Mouse (Mus musculus) ES-Bruce4 (cell line): ENCODE measurements at regions not wholly inside any gene's neighbourhood (a gene's known extent, or its start where the extent isn't known, plus 50 kb on each side); places are given as distances from the start of the nearest gene placed in this dataset.

Source experiments
- CTCF ChIP-seq: IDR thresholded peaks from one replicate; pipeline ENCODE4 v1.8.1; 2011; ENCODE audit warnings: low read depth, low read length
- EP300 ChIP-seq: IDR thresholded peaks from 2 replicates; pipeline ENCODE4 v1.6.1; 2011; ENCODE audit warnings: low read depth, low read length; ENCODE audit not compliant: insufficient read depth
- POLR2A ChIP-seq: IDR thresholded peaks from one replicate; pipeline ENCODE4 v1.8.1; 2011; ENCODE audit warnings: low read length; ENCODE audit not compliant: insufficient read depth

DNA sequence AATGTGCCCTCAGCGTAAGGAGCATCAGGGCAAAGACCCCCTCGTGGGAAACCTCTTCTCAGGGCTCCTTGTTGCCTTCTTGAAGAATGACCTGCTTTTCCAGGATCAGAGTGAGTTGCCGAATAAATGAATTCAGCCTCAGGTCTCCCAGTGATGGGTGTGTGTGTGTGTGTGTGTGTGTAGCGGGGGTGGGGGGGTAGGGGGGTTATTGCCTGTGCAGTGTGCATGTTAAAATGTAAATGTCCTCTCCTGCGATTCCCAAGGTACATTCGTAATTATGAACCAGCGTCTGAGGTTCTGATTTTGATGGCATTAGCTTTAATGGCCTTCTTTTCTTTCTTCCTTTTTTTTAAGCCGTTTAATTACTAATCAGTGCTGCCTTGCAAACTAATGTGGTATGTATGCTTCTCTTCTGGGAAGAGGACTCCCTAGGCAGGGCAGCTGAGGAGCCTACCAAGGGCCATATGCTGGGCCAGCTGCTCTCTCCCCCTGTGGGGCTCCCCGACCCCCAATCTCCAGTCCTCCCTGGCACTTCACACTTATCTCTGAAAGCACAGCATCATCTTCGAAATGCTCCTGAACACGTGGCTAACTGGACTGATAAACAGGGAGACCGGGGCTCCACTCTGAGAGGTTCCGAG is 165.3 kb upstream of the Tle3 start:
- TF ChIP-seq POLR2A (no peak), CTCF (no peak), EP300 (no peak)
